Mouse (Mus musculus): ENCODE results near the gene Arhgap45.
"Not testable (repeated sequence)": the region's sequence is repeated elsewhere in the genome, so short reads cannot be mapped to it uniquely, and the experiment has no call there.

Gene Arhgap45

DNA sequence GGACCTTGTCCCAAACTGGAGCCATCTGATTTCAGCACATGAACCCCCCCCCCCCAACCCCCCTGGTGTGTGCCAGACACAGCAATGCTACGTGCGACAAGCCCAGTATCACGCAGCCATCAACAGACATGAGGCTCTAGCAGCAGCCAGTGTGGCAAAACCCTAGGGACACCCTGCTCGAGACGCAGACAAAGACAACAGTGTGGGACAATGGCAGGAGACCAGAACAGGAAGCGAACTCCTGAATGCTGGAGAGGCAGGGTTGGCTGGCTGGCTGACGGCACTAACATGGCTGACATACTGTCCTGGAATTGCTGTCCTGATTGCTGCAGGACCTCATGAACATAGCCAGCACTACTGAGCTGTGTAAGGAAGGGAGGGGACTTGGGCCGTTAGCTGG is 18.7 kb downstream of the Arhgap45 start:
- no peak for DNase-seq

DNA sequence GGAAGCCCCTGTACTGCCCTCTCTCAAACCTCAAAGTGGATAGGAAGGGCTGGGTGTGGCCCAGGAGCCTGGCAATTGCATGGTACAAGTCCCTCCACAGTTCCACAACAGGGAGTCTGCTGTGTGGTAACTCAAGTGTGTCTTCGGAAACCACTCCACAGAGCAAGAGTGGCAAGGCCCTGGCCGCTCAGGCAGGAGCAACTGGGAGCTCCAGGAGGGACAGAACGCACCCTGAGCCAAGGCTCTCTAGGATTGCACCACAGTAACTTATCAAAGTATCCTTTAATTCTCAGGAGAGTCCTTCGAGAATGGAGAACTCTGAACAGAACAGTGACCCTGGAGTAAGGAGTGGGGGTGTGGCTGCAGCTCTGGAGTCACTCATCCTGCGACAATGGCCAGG is 19.2 kb downstream of the Arhgap45 start:
- DNase-seq: no peak

DNA sequence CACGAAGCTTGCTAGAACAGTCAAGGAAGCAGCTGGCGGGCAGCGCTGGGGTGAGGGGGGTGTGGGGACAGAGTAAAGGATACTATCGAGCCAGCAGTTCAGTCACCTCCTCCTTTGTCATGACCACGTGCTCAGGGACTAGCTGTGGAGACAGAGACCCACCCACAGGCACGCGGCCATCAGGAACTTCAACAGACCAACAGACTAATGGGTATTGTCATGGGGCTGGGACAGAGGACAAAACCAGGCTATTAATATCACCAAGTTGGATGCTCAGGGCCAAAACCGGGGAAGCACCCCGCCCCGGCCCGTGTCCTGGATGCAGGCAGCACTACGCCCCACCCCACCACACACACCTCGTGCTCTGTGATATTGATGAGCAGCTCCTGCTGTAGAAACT is 20.4 kb downstream of the Arhgap45 start:
- DNase-seq: no peak

DNA sequence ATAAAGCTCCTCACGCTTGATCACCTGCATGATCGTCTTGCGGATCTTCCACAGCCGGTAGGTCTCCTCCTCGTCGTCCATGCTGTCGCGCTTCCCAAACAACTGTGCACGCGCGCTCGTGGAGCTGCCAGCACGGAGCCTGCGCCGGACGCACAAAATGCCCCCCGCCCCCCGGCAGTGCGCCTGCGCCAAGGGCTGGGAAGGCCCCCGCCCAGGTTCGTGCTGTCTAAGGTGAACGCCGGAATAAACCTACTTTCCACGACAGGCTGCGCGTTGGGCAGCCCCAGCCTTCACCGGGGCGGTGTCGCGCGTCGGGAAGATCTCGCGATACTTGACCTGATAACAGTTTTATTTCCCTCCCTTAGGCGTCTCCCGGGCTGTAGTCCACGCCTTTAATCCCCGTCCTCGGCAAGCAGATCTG is 23.1 kb downstream of the Arhgap45 start, which contains the start of gene Polr2e:
Polr2e (minus strand) TSS at position 237 of the 421 bp plus-strand sequence.
- DNase-seq: peak; percentile 95 to 96

DNA sequence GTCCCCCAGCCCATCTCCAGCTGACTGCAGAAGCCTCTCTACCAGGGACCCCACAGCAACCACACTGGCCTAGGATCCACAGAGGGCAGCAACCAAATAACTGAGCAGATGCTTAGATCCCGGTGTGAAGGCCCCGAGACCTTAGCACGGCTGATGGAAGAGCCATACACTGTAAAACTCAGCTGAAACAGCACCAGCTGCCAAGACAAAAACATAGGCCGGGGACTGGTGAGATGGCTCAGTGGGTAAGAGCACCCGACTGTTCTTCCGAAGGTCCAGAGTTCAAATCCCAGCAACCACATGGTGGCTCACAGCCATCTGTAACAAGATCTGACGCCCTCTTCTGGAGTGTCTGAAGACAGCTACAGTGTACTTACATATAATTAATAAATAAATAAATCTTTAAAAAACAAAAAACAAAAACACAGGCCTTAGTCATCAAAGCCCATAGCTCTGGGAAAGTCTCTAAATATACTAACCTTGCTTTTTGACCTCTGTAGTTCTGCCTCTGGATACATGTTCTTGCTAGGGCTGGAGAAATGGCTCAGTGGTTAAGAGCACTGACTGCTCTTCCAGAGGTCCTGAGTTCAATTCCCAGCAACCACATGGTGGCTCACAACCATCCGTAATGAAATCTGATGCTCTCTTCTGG is 25.1 kb downstream of the Arhgap45 start:
- not testable (repeated sequence) for DNase-seq

DNA sequence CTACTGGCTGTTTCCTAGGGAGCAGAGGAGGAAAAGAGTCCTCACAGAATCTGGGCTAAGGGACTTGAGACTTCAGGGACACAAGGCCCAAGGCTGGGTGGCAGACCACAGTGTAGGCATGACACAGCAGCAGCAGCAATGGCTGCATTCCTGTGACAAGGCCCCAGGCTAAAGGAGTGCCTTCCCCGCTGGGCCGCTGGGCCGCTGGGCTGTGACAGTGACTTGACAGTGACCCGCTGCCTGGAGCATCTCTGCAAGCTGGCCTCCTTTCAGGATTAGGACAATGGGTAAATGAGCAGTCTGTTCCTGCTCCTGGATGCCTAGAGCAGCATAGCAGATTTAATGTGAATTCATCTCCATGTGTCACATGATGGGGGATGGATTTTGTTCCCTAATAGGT is 27.6 kb downstream of the Arhgap45 start:
- DNase-seq: no peak

DNA sequence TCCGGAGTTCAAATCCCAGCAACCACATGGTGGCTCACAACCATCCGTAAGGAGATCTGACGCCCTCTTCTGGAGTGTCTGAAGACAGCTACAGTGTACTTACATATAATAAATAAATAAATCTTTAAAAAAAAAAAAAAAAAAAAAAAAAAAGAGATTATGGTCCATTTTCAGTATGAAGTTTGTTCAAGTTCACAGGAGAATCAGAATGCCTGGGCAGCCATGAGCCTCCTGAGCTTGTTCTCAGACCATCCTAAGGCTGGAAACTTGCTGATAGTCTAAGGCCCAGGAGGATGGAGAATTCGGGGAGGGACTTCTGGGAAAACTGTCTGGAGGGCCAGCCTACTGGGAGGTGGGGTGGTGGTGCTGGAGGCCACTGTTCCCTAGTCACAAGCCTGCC is 28.9 kb downstream of the Arhgap45 start:
- DNase-seq: not testable (repeated sequence)

DNA sequence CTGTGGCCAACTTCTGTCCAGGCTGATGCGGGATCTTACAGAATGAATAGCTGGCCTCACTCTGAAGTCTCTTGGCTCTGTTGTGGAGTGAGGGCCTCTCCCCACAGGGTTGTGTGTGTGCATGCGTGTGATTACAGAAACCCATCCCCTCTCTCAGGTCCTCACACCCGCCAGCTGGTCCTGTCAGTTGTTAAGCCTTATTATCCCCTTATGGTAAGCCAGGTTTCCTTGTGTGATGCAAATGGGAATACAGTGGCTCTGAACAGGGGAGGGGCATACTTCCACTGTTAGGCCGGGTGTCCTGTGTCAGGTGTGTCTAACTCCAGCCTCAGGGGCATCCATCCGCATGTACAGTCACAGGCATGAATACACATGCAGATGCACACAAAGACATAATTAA is 29.3 kb downstream of the Arhgap45 start:
- DNase-seq: no peak

DNA sequence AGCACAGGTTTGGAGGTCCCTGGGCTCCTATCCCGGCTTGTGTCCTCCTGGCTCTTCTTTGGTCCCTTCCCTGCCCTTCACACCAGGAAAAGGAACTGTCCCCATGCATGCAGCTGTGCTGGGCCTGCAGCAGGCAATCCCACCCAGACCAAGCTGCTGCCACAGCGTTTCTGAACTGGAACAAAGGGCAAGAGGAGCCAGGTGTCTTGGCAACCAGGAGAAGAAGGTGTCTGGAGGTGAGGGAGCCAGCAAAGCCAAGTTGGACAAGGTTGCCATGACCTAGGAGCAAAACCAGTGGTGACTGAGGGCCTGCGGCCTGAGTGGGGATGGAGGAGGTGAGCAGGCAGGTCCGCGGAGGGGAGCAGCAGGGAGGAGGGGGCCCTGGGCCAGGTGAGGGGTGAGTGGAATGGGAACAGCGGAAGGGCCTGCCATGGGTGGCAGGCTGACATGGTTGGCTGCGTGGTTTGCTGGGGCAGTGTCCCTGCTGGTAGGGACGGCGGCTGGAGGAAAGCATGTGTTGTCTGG is 30.6 kb downstream of the Arhgap45 start, which contains the start of gene Gpx4:
Gpx4 (plus strand) TSS at position 126 of the 525 bp plus-strand sequence.
- no peak for DNase-seq

DNA sequence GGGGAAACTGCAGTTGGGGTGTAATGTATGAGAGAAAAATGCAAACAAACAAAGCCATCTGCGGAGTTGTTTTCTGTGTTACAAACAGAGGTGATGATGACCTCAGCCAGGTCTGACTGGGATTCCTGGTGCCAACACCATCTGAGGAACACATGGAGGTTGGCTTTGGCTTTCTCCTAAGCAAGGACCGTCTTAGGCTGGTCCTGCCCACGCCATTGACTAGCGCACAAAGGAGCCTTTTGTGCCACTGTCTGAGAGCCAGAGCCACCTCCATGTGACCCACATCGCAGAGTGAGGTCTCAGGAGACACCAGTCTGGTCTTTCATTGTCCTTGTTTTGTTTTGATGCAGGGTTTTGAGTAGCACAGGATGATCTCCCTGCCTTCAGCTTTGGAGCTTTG is 31.9 kb downstream of the Arhgap45 start:
- DNase-seq: no peak

DNA sequence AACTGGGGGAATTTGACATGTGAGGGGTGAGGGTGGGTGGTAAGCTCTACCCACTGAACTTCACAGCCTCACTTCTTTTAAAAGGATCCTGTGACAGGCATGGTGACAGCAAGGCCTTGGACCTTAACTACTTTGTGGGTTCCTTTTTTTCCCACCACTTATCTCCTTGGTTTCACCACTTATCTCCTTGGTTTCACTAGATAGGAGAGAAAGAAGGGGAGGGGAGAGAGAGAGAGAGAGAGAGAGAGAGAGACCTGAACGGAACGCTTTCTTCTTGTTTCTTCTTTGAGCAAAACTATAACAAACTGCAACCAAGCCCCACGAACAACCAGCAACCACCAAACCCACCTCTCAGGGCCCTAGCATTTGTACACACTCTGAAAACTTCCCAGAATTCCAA is 32.4 kb downstream of the Arhgap45 start:
- DNase-seq: no peak

DNA sequence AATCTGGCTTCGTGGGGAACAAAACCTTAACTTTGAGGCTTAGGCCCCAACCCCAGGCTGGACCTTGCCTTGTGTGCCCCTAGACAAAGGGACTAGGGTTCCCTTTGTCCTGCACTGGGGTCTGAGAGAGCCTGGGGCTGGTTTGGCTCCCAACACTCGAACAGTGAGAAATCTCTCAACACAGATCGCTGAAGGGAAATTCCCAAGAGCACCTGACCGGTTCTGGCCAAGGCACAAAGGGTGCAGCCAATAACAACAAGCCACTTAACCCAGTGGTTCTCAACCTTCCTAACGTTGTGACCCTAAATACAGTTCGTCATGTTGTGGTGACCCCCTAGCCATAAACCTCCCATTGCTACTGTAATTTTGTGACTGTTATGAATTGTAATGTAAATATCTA is 33.8 kb downstream of the Arhgap45 start:
- no peak for DNase-seq

DNA sequence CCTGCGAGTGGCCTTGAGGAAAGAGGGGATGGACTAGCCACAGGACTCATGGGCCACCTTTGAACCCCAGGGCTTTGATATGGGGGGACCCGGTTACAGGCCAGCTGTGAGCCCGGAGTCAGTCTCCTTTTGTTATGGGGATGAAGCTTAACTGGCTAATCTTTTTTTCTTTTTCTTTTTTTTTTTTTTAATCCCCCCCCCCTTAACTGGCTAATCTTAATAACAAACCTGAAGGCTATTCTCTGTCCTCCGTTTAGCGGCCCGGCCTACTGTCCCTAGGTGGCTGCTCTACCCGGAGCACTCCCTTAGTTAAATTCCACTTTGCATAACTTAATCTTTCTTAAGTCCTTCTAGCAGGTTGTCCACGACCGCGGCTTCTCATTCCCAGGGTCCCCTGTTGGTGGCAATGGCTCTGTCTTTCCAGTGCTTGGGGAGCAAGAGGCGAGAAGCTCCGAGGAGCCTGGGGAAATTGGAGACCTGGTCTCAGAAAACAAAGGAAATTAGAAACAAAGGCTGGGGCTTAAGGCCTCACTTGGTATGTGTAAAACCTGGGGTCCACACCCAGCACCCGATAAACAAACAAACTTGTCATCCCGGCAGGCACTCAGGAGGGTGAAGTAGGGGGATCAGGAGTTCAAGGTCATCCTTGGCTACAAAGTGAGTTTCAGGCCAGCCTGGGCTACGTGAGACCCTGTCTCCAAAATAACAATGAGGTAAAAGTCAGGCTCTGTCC is 34.6 kb downstream of the Arhgap45 start:
- DNase-seq: no peak

DNA sequence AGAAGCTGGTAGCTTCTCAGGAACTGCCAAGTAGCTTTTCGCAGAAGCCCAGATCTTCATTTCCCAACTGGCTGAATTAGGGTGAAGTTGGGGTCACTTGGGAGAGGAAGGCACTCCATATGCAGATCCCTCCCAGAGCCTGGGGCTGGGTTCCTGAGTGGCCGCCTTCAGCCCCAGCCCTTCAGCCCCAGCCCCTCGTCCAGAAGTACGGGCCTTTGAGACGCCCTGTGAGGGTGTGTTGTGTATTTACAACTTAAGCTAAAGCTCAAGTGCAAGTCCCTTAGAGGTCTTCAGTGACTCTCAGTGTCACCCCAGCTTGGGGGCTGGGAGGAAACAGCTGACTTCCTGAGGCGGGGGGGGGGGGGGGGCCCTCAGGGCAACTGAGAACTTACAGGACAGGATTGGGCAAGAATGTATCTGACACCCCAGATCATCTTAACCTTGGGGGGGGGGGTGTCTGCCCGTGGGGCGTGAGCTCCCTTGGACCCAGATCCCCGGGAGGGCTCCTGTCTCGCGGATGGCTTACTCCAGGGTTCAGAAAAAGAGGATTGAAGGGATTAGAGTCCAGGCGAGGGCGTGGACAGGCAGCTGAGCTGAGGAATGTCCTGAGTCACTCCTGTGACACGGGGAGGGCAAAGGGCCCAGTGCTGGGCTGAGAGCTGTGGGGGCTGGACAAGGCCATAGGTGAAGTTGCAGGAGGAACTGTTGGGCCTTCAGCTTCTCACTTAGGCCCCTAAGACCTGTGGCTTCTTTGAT is 35.3 kb downstream of the Arhgap45 start:
- DNase-seq: no peak

DNA sequence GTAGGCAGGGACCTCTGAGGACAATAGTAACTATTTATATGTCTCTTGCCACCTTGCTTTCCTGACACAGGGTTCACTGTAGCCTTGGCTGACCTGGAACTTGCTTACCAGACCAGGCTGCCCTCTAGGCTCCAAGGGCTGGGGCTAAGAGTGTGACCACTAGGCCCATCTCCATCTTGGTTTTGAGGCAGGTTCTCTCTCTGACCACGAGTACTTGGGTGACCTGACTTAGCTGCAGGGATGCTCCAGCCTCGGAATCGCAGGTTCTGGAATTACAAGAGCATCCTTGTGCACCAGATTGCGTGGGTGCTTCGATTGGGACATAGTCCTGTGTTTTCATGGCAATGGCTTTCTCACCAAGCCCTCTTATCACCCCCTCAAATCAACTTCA is 35.9 kb downstream of the Arhgap45 start:
- no peak for DNase-seq

DNA sequence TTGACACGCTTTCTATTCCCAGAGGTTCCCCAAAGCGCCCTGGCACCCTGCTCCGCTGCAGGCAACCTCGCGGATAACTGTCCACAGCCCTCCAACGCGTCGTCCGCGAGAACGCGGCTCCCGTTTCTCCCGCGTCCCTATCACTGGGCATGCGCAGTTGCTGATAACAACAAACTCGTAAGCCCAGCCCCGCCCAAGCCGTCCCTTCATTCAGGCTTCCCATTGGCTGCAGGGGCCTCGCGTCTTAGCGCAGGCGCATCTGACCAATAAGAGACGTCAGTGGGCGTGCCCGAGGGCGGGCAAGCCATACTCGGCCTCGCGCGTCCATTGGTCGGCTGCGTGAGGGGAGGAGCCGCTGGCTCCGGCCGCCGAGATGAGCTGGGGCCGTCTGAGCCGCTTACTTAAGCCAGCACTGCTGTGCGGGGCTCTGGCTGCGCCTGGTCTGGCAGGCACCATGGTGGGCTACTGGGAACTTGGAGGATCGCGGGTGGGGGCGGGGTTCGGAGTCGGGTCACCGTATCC is 36.9 kb downstream of the Arhgap45 start:
- peak; percentile 99 for DNase-seq

DNA sequence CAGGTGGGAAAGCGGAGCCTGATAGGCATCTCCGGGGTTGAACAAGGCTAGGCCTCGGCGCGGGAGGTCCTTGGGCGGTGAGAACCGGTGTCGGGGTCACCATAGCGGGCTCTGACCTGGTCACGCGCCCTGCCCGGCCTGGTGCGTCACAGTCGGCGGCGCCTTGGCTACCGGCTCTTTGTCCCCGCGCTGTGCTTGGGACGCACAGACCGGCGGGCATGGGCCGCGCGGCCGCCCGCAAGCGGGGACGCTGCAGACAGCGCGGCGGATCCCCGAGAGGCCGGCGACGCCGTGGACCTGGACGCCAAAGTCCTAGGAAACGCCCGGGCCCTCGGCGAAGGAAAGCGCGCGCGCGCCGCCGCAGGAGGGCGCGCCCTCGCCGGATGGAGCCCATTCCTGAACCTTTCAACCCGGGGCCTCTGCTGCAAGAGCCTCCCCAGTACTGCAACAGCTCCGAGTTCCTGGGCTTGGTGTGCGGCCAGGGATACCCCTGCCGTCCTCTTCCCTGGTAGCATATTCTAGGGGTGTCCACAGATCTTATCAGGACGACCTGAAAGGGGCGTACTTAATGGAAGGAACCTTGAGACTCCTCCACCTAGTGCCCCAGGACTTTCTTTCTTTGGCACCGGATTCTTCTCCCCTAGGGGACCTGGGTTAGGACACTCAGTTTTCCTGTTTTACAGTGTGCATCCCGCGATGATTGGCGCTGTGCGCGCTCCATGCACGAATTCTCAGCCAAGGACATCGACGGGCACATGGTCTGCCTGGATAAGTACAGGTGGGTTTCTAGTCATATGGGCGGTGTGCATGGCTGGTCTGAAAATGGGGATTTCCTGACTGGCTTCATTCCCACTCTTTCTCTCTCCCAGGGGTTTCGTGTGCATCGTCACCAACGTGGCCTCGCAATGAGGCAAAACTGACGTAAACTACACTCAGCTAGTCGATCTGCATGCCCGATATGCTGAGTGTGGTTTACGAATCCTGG is 37.7 kb downstream of the Arhgap45 start:
- DNase-seq: peak; percentile 55 to 64

DNA sequence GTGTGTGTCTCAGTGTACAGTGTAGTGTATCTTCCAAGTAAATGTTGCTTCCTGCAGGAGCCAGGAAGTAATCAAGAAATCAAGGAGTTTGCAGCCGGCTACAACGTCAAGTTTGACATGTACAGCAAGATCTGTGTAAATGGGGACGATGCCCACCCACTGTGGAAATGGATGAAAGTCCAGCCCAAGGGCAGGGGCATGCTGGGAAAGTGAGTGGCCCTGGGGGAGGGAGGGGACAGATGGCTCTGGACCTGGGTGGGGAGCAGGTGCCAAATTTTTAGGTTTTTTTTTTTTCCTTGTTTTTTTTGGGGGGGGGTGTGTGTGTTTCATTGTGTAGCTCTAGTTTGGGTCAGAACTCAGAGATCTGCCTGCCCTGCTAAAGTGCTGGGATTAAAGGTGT is 38.5 kb downstream of the Arhgap45 start:
- DNase-seq: not testable (repeated sequence)

DNA sequence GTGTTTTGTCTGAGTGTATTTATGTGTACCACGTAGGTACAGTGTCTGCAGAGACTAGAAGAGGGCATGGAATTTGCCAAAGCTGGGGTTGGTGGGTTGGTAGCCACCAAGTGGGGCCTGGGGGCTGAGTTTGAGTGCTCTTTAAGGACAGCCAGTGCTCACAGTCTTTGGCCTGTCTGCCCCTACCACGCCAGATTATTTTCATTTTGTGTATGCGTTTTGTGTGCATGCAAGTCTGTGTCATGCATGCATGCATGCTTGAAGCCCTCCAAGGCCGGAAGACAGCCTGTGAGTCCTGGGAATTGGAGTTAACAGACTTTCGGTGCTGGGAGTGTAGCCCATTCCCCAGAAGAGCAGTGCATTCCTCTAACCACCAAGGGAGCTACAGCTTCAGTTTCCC is 38.9 kb downstream of the Arhgap45 start:
- no peak for DNase-seq

DNA sequence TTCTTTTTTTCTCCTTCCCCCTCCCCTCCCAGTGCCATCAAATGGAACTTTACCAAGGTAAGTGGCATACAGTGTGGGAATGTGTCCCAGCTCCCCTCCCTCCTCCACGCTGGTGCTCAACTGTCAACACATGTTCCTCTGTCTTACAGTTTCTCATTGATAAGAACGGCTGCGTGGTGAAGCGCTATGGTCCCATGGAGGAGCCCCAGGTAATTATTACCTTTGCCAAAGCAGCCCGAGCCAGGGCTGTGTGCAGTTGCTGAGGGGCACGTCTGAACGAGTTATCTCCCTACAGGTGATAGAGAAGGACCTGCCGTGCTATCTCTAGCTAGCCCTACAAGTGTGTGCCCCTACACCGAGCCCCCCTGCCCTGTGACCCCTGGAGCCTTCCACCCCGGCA is 39.4 kb downstream of the Arhgap45 start:
- DNase-seq: no peak

DNA sequence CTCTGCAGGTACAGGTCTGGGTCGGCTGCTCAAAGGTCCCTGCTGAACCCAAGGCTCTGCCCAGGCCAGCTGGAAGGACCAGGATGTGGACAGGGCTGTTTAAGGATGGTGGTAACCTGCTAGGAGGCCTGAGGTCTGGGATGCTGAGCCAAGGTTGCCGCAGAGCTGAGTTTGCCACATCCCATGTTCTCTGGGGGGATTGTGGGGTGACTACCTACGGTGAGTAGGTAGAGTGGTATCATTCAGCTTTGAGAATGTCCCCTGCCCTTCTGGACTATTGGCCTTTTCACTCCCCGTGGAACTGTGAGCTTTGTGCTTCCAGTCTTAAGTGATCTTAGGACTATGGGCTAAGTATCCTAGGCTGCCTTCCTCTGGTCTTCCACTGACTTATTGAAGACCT is 40.1 kb downstream of the Arhgap45 start:
- DNase-seq: no peak
